Mouse (Mus musculus): ENCODE measurements around the gene Parvg.
"Not testable (repeated sequence)": the region's sequence is repeated elsewhere in the genome, so short reads cannot be mapped to it uniquely, and the experiment has no call there.

Gene Parvg

GRCm38 (mm10) chr15:84323966-84324869, at the start of gene Parvg:
Gene Parvg, plus strand, starts transcription at chr15:84324026.
- DNase-seq (ENCODE audit: low spot score): no peak

GRCm38 (mm10) chr15:84276066-84276465, 47.8 kb upstream of the Parvg start:
- DNase-seq (ENCODE audit: low spot score): no peak

GRCm38 (mm10) chr15:84278091-84278490, 45.7 kb upstream of the Parvg start:
- DNase-seq (ENCODE audit: low spot score): no peak

GRCm38 (mm10) chr15:84278656-84279055, 45.2 kb upstream of the Parvg start:
- no peak for DNase-seq (ENCODE audit: low spot score)

- DNase-seq (ENCODE audit: low spot score): no peak
Observed at GRCm38 (mm10) chr15:84280309-84280708, 43.5 kb upstream of the Parvg start.

- DNase-seq (ENCODE audit: low spot score): no peak
Observed at GRCm38 (mm10) chr15:84280712-84281347, 43.0 kb upstream of the Parvg start.

- no peak for DNase-seq (ENCODE audit: low spot score)
Observed at GRCm38 (mm10) chr15:84282206-84283085, 41.4 kb upstream of the Parvg start.

GRCm38 (mm10) chr15:84284059-84284458, 39.8 kb upstream of the Parvg start:
- peak; percentile 64 for DNase-seq (ENCODE audit: low spot score)

GRCm38 (mm10) chr15:84285453-84285852, 38.4 kb upstream of the Parvg start:
- no peak for DNase-seq (ENCODE audit: low spot score)

GRCm38 (mm10) chr15:84288953-84289352, 34.9 kb upstream of the Parvg start:
- DNase-seq (ENCODE audit: low spot score): not testable (repeated sequence)

- no peak for DNase-seq (ENCODE audit: low spot score)
Observed at GRCm38 (mm10) chr15:84291097-84291496, 32.7 kb upstream of the Parvg start.

GRCm38 (mm10) chr15:84293590-84293989, 30.2 kb upstream of the Parvg start:
- no peak for DNase-seq (ENCODE audit: low spot score)

- no peak for DNase-seq (ENCODE audit: low spot score)
Observed at GRCm38 (mm10) chr15:84294391-84294790, 29.4 kb upstream of the Parvg start.

GRCm38 (mm10) chr15:84295225-84295624, 28.6 kb upstream of the Parvg start:
- DNase-seq (ENCODE audit: low spot score): no peak

GRCm38 (mm10) chr15:84297454-84297853, 26.4 kb upstream of the Parvg start:
- DNase-seq (ENCODE audit: low spot score): no peak

GRCm38 (mm10) chr15:84298804-84299370, 24.9 kb upstream of the Parvg start:
- DNase-seq (ENCODE audit: low spot score): no peak

- peak; percentile 69 for DNase-seq (ENCODE audit: low spot score)
Observed at GRCm38 (mm10) chr15:84299662-84300333, 24.0 kb upstream of the Parvg start.

GRCm38 (mm10) chr15:84300591-84300990, 23.2 kb upstream of the Parvg start:
- no peak for DNase-seq (ENCODE audit: low spot score)

- DNase-seq (ENCODE audit: low spot score): peak; percentile 67
Observed at GRCm38 (mm10) chr15:84301026-84301425, 22.8 kb upstream of the Parvg start.

GRCm38 (mm10) chr15:84301641-84302420, 22.0 kb upstream of the Parvg start:
- no peak for DNase-seq (ENCODE audit: low spot score)

GRCm38 (mm10) chr15:84303264-84303663, 20.6 kb upstream of the Parvg start:
- no peak for DNase-seq (ENCODE audit: low spot score)
